Mouse (Mus musculus) lung, adult 2 months (tissue): Measurements from ENCODE around the gene Tcl1b2. TPM values are rescaled to one million over a fixed set of nuclear protein-coding genes. Genes with fewer than 3 reads are reported as not detected.
"Not testable (repeated sequence)": the region's sequence is repeated elsewhere in the genome, so short reads cannot be mapped to it uniquely, and the experiment has no call there.

Source experiments
- DNase-seq: peaks from one replicate; pipeline ENCODE4 v3.0.0; 2022
- H3K4me1 ChIP-seq: fragments of 200-500 bp; 2 replicates; pipeline ENCODE4 v1.6.1; 2011; ENCODE audit warnings: low read length; ENCODE audit not compliant: control insufficient read depth, insufficient read depth
- H3K4me3 ChIP-seq: fragments of 200-500 bp; replicated peaks from 2 replicates; pipeline ENCODE3; 2011; ENCODE audit warnings: low read depth, mild to moderate bottlenecking, control low read depth, low read length; ENCODE audit errors: extremely low read depth
- CTCF ChIP-seq: fragments of 200-500 bp; IDR thresholded peaks from 2 replicates; pipeline ENCODE4 v1.5.1; 2011; ENCODE audit warnings: mild to moderate bottlenecking, low read length, control low read depth; ENCODE audit not compliant: insufficient read depth
- POLR2A ChIP-seq: fragments of 200-500 bp; IDR thresholded peaks from 2 replicates; pipeline ENCODE4 v1.6.1; 2011; ENCODE audit warnings: low read depth, mild to moderate bottlenecking, control low read depth, low read length, borderline replicate concordance; ENCODE audit errors: extremely low read depth
- WGBS: fragments of 180-500 bp; shearing (Covaris S2); methylation state at CpG from one replicate; pipeline ENCODE4 v1.1.7; 2018; 5-methylcytosine and 5-hydroxymethylcytosine counted together
- polyA plus RNA-seq: library from polyadenylated mRNA; depleted of rRNA; stranded (reverse); fragments of >200 nt; gene quantifications from 2 replicates; pipeline ENCODE4 v1.2.3, GENCODE M21; 2012; rRNA removed

Gene Tcl1b2
- polyA plus RNA-seq, 1 experiment, result not detected

GRCm38 (mm10) chr12:105159390-105159789 lies 13.6 kb downstream of the Tcl1b2 start, which contains the start of gene Tcl1b1:
Gene Tcl1b1 (plus strand): TSS chr12:105159690.
- H3K4me1 ChIP-seq, result no peaks in the 10 kb centered on the region
- no peak for TF ChIP-seq POLR2A
- no peak for TF ChIP-seq CTCF
- 73% methylated on average over 4 of the region's 4 CpGs for WGBS

GRCm38 (mm10) chr12:105166734-105167133 lies 20.9 kb downstream of the Tcl1b2 start:
- Histone ChIP-seq H3K4me3 (no peak overlapping the region), H3K4me1 (no peaks in the 10 kb centered on the region)
- TF ChIP-seq POLR2A, result no peak
- WGBS, result 45% methylated on average over 3 of the region's 3 CpGs
- no peak for DNase-seq

More at GRCm38 (mm10) chr12:105159390-105159789, 13.6 kb downstream of the Tcl1b2 start, which contains the start of gene Tcl1b1:
- no peak within 1 kb of the TSS for H3K4me3 ChIP-seq
- no peak for DNase-seq

- no peak for DNase-seq
These were observed 27.6 kb downstream of the Tcl1b2 start for GRCm38 (mm10) chr12:105173366-105173765.

GRCm38 (mm10) chr12:105174318-105174717 lies 28.5 kb downstream of the Tcl1b2 start:
- not testable (repeated sequence) for H3K4me1 ChIP-seq, H3K4me3 ChIP-seq
- 17% methylated on average over 2 of the region's 2 CpGs for WGBS
- DNase-seq, result peak; percentile 46

More at GRCm38 (mm10) chr12:105173366-105173765, 27.6 kb downstream of the Tcl1b2 start:
- Histone ChIP-seq H3K4me3 (no peak overlapping the region), H3K4me1 (no peaks in the 10 kb centered on the region)
- TF ChIP-seq CTCF, result no peak
- no peak for TF ChIP-seq POLR2A
- WGBS, result 60% methylated on average over 2 of the region's 2 CpGs

GRCm38 (mm10) chr12:105176044-105176443 lies 30.2 kb downstream of the Tcl1b2 start, which contains the start of gene Tcl1b5:
Gene Tcl1b5 (plus strand): TSS chr12:105176344.
- WGBS, result 56% methylated on average over 3 of the region's 3 CpGs
- DNase-seq, H3K4me1 ChIP-seq, H3K4me3 ChIP-seq: not testable (repeated sequence)

GRCm38 (mm10) chr12:105181040-105181644 lies 35.3 kb downstream of the Tcl1b2 start:
- H3K4me1 ChIP-seq, result not testable (repeated sequence)

GRCm38 (mm10) chr12:105188980-105189379 lies 43.2 kb downstream of the Tcl1b2 start:
- DNase-seq, result peak; percentile 3
- 35% methylated on average over 2 of the region's 2 CpGs for WGBS

More at GRCm38 (mm10) chr12:105181040-105181644, 35.3 kb downstream of the Tcl1b2 start:
- DNase-seq, H3K4me3 ChIP-seq: not testable (repeated sequence)
- WGBS, result 47% methylated on average over 4 of the region's 4 CpGs

GRCm38 (mm10) chr12:105190743-105191142 lies 44.9 kb downstream of the Tcl1b2 start, which contains the start of gene Tcl1b3:
Gene Tcl1b3 (plus strand): TSS chr12:105191043.
- 90% methylated on average over 6 of the region's 6 CpGs for WGBS
- not testable (repeated sequence) for DNase-seq, H3K4me3 ChIP-seq, H3K4me1 ChIP-seq

More at GRCm38 (mm10) chr12:105188980-105189379, 43.2 kb downstream of the Tcl1b2 start:
- 0 out of 2 replicates have a peak, but pooled peaks have one; percentile 1 for TF ChIP-seq CTCF
- not testable (repeated sequence) for H3K4me3 ChIP-seq, H3K4me1 ChIP-seq

- not testable (repeated sequence) for H3K4me3 ChIP-seq, H3K4me1 ChIP-seq, DNase-seq
- WGBS, result 62% methylated on average over 7 of the region's 7 CpGs
These were observed 54.1 kb downstream of the Tcl1b2 start for GRCm38 (mm10) chr12:105199684-105200497.

GRCm38 (mm10) chr12:105201657-105202056 lies 55.8 kb downstream of the Tcl1b2 start, which contains the start of gene Tcl1b4:
Gene Tcl1b4 (plus strand): TSS chr12:105201957.
- not testable (repeated sequence) for H3K4me3 ChIP-seq, DNase-seq, H3K4me1 ChIP-seq
- WGBS, result 69% methylated on average over 1 of the region's 1 CpGs

Other genes with a start within 250 kb of the Tcl1b2 start
- gene Syne3, start 136.2 kb upstream of the Tcl1b2 start, polyA plus RNA-seq, result 3.5 and 3.7 TPM in 2 replicates
- gene Glrx5, start 113.3 kb upstream of the Tcl1b2 start, polyA plus RNA-seq, result 43.1 and 54.7 TPM in 2 replicates
- not detected in 2 replicates for gene Tcl1b1, start 13.7 kb downstream of the Tcl1b2 start, polyA plus RNA-seq
- gene Tcl1b5, start 30.3 kb downstream of the Tcl1b2 start, polyA plus RNA-seq, result not detected in 2 replicates
- not detected in 2 replicates for gene Tcl1b3, start 45.0 kb downstream of the Tcl1b2 start, polyA plus RNA-seq
- not detected in 2 replicates for gene Tcl1b4, start 55.9 kb downstream of the Tcl1b2 start, polyA plus RNA-seq
- not detected in 2 replicates for gene Tcl1, start 76.8 kb downstream of the Tcl1b2 start, polyA plus RNA-seq
- not detected in 2 replicates for gene Tunar, start 187.9 kb downstream of the Tcl1b2 start, polyA plus RNA-seq